Mouse (Mus musculus): ENCODE measurements around the gene Erbb2. TPM values are rescaled to one million over a fixed set of nuclear protein-coding genes. Genes with fewer than 3 reads are reported as not detected.

Gene Erbb2
- polyA plus RNA-seq, 1 experiment from 2014 or later = 39.4 TPM

- Histone ChIP-seq H3K27ac (no peak overlapping the region; the same call in 1 of the 2 replicates), H3K4me1 (peaks cover 36% of the 10 kb centered on the region), H3K9me3 (no peaks in the 10 kb centered on the region), H3K4me3 (peak overlapping the region; percentile 46; the same call in 1 of the 2 replicates), H3K36me3 (peaks cover 18% of the 10 kb centered on the region), H3K9ac (no peak overlapping the region), H3K4me2 (peak overlapping the region; percentile 53), H3K27me3 (peaks cover 40% of the 10 kb centered on the region)
- 71% methylated on average over 3 of the region's 3 CpGs for WGBS
- ATAC-seq (ENCODE audit: borderline replicate concordance, extremely low read depth, low FRiP score, low TSS enrichment) = no peak
Measured at GRCm38 (mm10) chr11:98449419-98449818, 37.1 kb downstream of the Erbb2 start.

- Histone ChIP-seq H3K4me3 (no peak overlapping the region), H3K27ac (no peak overlapping the region; the same call in 1 of the 2 replicates), H3K4me1 (peaks cover 36% of the 10 kb centered on the region), H3K9me3 (no peaks in the 10 kb centered on the region), H3K27me3 (peaks cover 40% of the 10 kb centered on the region), H3K36me3 (peaks cover 23% of the 10 kb centered on the region), H3K9ac (no peak overlapping the region), H3K4me2 (no peak overlapping the region)
- WGBS = 60% methylated on average over 20 of the region's 20 CpGs
- ATAC-seq (ENCODE audit: borderline replicate concordance, extremely low read depth, low FRiP score, low TSS enrichment) = no peak
Measured at GRCm38 (mm10) chr11:98449921-98450771, 37.9 kb downstream of the Erbb2 start.

GRCm38 (mm10) chr11:98455484-98455883 lies 43.2 kb downstream of the Erbb2 start:
- peaks cover 14% of the 10 kb centered on the region for H3K4me1 ChIP-seq
- H3K27me3 ChIP-seq = peaks cover 41% of the 10 kb centered on the region

GRCm38 (mm10) chr11:98456545-98456944 lies 44.3 kb downstream of the Erbb2 start:
- H3K4me1 ChIP-seq = peaks cover 11% of the 10 kb centered on the region
- H3K27ac ChIP-seq = no peak overlapping the region
- WGBS = 57% methylated on average over 5 of the region's 5 CpGs
- H3K4me2 ChIP-seq = no peak overlapping the region
- peaks cover 47% of the 10 kb centered on the region for H3K27me3 ChIP-seq
- H3K4me3 ChIP-seq = no peak overlapping the region
- H3K36me3 ChIP-seq = peaks cover 16% of the 10 kb centered on the region
- H3K9ac ChIP-seq = no peak overlapping the region
- no peak for ATAC-seq (ENCODE audit: borderline replicate concordance, extremely low read depth, low FRiP score, low TSS enrichment)
- H3K9me3 ChIP-seq = no peaks in the 10 kb centered on the region

More at GRCm38 (mm10) chr11:98455484-98455883, 43.2 kb downstream of the Erbb2 start:
- Histone ChIP-seq H3K36me3 (peaks cover 23% of the 10 kb centered on the region), H3K9me3 (no peaks in the 10 kb centered on the region), H3K4me3 (no peak overlapping the region), H3K27ac (no peak overlapping the region), H3K9ac (no peak overlapping the region), H3K4me2 (no peak overlapping the region)
- 77% methylated on average over 4 of the region's 4 CpGs for WGBS
- no peak for ATAC-seq (ENCODE audit: borderline replicate concordance, extremely low read depth, low FRiP score, low TSS enrichment)

- H3K9ac ChIP-seq = peak overlapping the region; percentile 54; the same call in 1 of the 2 replicates
- peak overlapping the region; percentile 59 for H3K4me3 ChIP-seq
- H3K4me1 ChIP-seq = peaks cover 11% of the 10 kb centered on the region
- 20% methylated on average over 9 of the region's 9 CpGs for WGBS
- peaks cover 49% of the 10 kb centered on the region for H3K27me3 ChIP-seq
- peak overlapping the region; percentile 41 for H3K27ac ChIP-seq
- no peak for ATAC-seq (ENCODE audit: borderline replicate concordance, extremely low read depth, low FRiP score, low TSS enrichment)
- no peaks in the 10 kb centered on the region for H3K9me3 ChIP-seq
- peaks cover 12% of the 10 kb centered on the region for H3K36me3 ChIP-seq
- H3K4me2 ChIP-seq = peak overlapping the region; percentile 90
Measured at GRCm38 (mm10) chr11:98456945-98457344, 44.7 kb downstream of the Erbb2 start.

- Histone ChIP-seq H3K4me1 (peaks cover 11% of the 10 kb centered on the region), H3K9me3 (no peaks in the 10 kb centered on the region), H3K27ac (peak overlapping the region; percentile 41), H3K4me3 (peak overlapping the region; percentile 59), H3K27me3 (peaks cover 49% of the 10 kb centered on the region), H3K4me2 (peak overlapping the region; percentile 90), H3K9ac (peak overlapping the region; percentile 54), H3K36me3 (peaks cover 12% of the 10 kb centered on the region)
- WGBS = under 1% methylated on average over 46 of the region's 64 CpGs
- ATAC-seq (ENCODE audit: borderline replicate concordance, extremely low read depth, low FRiP score, low TSS enrichment) = peak; percentile 78
Measured at GRCm38 (mm10) chr11:98457367-98458120, 45.3 kb downstream of the Erbb2 start.

GRCm38 (mm10) chr11:98458121-98458990 lies 46.1 kb downstream of the Erbb2 start:
- peaks cover 11% of the 10 kb centered on the region for H3K4me1 ChIP-seq
- ATAC-seq (ENCODE audit: borderline replicate concordance, extremely low read depth, low FRiP score, low TSS enrichment) = no peak
- H3K9me3 ChIP-seq = no peaks in the 10 kb centered on the region
- peak overlapping the region; percentile 90 for H3K4me2 ChIP-seq
- peak overlapping the region; percentile 59 for H3K4me3 ChIP-seq
- 3% methylated on average over 26 of the region's 30 CpGs for WGBS
- H3K36me3 ChIP-seq = peaks cover 12% of the 10 kb centered on the region
- H3K27me3 ChIP-seq = peaks cover 49% of the 10 kb centered on the region
- H3K9ac ChIP-seq = peak overlapping the region; percentile 54
- no peak overlapping the region; the same call in 1 of the 2 replicates for H3K27ac ChIP-seq

GRCm38 (mm10) chr11:98459071-98459741 lies 46.9 kb downstream of the Erbb2 start:
- Histone ChIP-seq H3K4me2 (no peak overlapping the region; the same call in 1 of the 2 replicates), H3K9ac (no peak overlapping the region), H3K4me1 (peaks cover 11% of the 10 kb centered on the region), H3K9me3 (no peaks in the 10 kb centered on the region), H3K27me3 (peaks cover 49% of the 10 kb centered on the region), H3K27ac (no peak overlapping the region), H3K36me3 (peaks cover 7% of the 10 kb centered on the region), H3K4me3 (no peak overlapping the region)
- no peak for ATAC-seq (ENCODE audit: borderline replicate concordance, extremely low read depth, low FRiP score, low TSS enrichment)
- WGBS = 12% methylated on average over 11 of the region's 11 CpGs

- H3K27ac ChIP-seq = no peak overlapping the region
- H3K4me3 ChIP-seq = no peak overlapping the region
- no peak overlapping the region for H3K4me2 ChIP-seq
- peaks cover 49% of the 10 kb centered on the region for H3K27me3 ChIP-seq
- no peaks in the 10 kb centered on the region for H3K9me3 ChIP-seq
- H3K9ac ChIP-seq = no peak overlapping the region
- peaks cover 11% of the 10 kb centered on the region for H3K4me1 ChIP-seq
- WGBS = 81% methylated on average over 9 of the region's 9 CpGs
- ATAC-seq (ENCODE audit: borderline replicate concordance, extremely low read depth, low FRiP score, low TSS enrichment) = no peak
- H3K36me3 ChIP-seq = peaks cover under 1% of the 10 kb centered on the region
Measured at GRCm38 (mm10) chr11:98459860-98460259, 47.6 kb downstream of the Erbb2 start.

- 50% methylated on average over 6 of the region's 6 CpGs for WGBS
- no peak for ATAC-seq (ENCODE audit: borderline replicate concordance, extremely low read depth, low FRiP score, low TSS enrichment)
Measured at GRCm38 (mm10) chr11:98461109-98461720, 48.9 kb downstream of the Erbb2 start.

More at GRCm38 (mm10) chr11:98461109-98461720, 48.9 kb downstream of the Erbb2 start:
- peaks cover 44% of the 10 kb centered on the region for H3K27me3 ChIP-seq
- H3K27ac ChIP-seq = no peak overlapping the region
- H3K9me3 ChIP-seq = no peaks in the 10 kb centered on the region
- no peak overlapping the region for H3K4me2 ChIP-seq
- H3K36me3 ChIP-seq = no peaks in the 10 kb centered on the region
- peaks cover 11% of the 10 kb centered on the region for H3K4me1 ChIP-seq
- H3K9ac ChIP-seq = no peak overlapping the region
- no peak overlapping the region for H3K4me3 ChIP-seq
